Mouse (Mus musculus) megakaryocyte progenitor cell, adult 5-6 weeks (primary cell): ENCODE results near the gene Apoa1. TPM values are rescaled to one million over a fixed set of nuclear protein-coding genes. Genes with fewer than 3 reads are reported as not detected.

Experiments used
- ATAC-seq: replicated peaks from 2 replicates; pipeline ENCODE4 v1.8.0; 2016; ENCODE audit warnings: mild to moderate bottlenecking, moderate TSS enrichment, inconsistent platforms; ENCODE audit not compliant: poor library complexity
- total RNA-seq, 2 experiments: library from RNA; stranded (forward) in 1 of 2; stranded (reverse) in 1 of 2; fragments of 157-497, 149-512 nt in 1 of 2; fragments of 200-1000 nt in 1 of 2; gene quantifications; 2 replicates each; pipeline versions ENCODE4 v1.2.3 to v1.2.4; 2015 to 2017

Apoa1 gene
- total RNA-seq, 2 experiments from 2014 or later: not detected

GRCm38 (mm10) chr9:46256658-46257385 is 28.4 kb downstream of the Apoa1 start:
- ATAC-seq: peak; percentile 41; the same call in 1 of the 2 replicates

GRCm38 (mm10) chr9:46257546-46257945 is 29.2 kb downstream of the Apoa1 start:
- peak; percentile 95 for ATAC-seq

- ATAC-seq: no peak
These were observed 30.7 kb downstream of the Apoa1 start for GRCm38 (mm10) chr9:46259111-46259510.

- ATAC-seq: no peak
These were observed 32.8 kb downstream of the Apoa1 start for GRCm38 (mm10) chr9:46261131-46261530.

- ATAC-seq: no peak
These were observed 40.0 kb downstream of the Apoa1 start, which contains the start of gene Apoa5 for GRCm38 (mm10) chr9:46268343-46268873. Gene Apoa5 (plus strand): TSS chr9:46268633.

- no peak for ATAC-seq
These were observed 40.7 kb downstream of the Apoa1 start for GRCm38 (mm10) chr9:46269125-46269524.

- ATAC-seq: no peak
These were observed 42.4 kb downstream of the Apoa1 start for GRCm38 (mm10) chr9:46270782-46271181.

GRCm38 (mm10) chr9:46272070-46272469 is 43.7 kb downstream of the Apoa1 start:
- ATAC-seq: peak; percentile 40

- ATAC-seq: peak; percentile 97
These were observed 44.5 kb downstream of the Apoa1 start, which contains the start of gene Zpr1 for GRCm38 (mm10) chr9:46272677-46273454. Gene Zpr1 (plus strand): TSS chr9:46273064.

- no peak for ATAC-seq
These were observed 46.1 kb downstream of the Apoa1 start for GRCm38 (mm10) chr9:46274494-46274893.

Other genes starting within 250 kb of the Apoa1 start
- gene Pafah1b2, start 215.9 kb upstream of the Apoa1 start, total RNA-seq (2015): 50.8 and 60.9 TPM in 2 replicates
- gene Pafah1b2, start 215.9 kb upstream of the Apoa1 start, total RNA-seq (2017): 111 and 112 TPM in 2 replicates
- gene Sik3, start 215.8 kb upstream of the Apoa1 start, total RNA-seq (2015): 24.3 and 26.8 TPM in 2 replicates
- gene Sik3, start 215.8 kb upstream of the Apoa1 start, total RNA-seq (2017): 13.3 and 15.2 TPM in 2 replicates
- not detected in 2 replicates for gene Apoc3, start 7.1 kb downstream of the Apoa1 start, total RNA-seq (2015)
- not detected in 2 replicates for gene Apoc3, start 7.1 kb downstream of the Apoa1 start, total RNA-seq (2017)
- not detected in 2 replicates for gene Apoa4, start 12.1 kb downstream of the Apoa1 start, total RNA-seq (2015)
- gene Apoa4, start 12.1 kb downstream of the Apoa1 start, total RNA-seq (2017): not detected in 2 replicates
- not detected in 2 replicates for gene Apoa5, start 40.1 kb downstream of the Apoa1 start, total RNA-seq (2015)
- not detected in 2 replicates for gene Apoa5, start 40.1 kb downstream of the Apoa1 start, total RNA-seq (2017)
- gene Zpr1, start 44.5 kb downstream of the Apoa1 start, total RNA-seq (2015): 37.9 and 39.9 TPM in 2 replicates
- 35.1 and 39.7 TPM in 2 replicates for gene Zpr1, start 44.5 kb downstream of the Apoa1 start, total RNA-seq (2017)
- gene Bud13, start 54.4 kb downstream of the Apoa1 start, total RNA-seq (2015): 12.5 and 13.3 TPM in 2 replicates
- 17.6 and 23.4 TPM in 2 replicates for gene Bud13, start 54.4 kb downstream of the Apoa1 start, total RNA-seq (2017)
- gene 4931429L15Rik, start 91.4 kb downstream of the Apoa1 start, total RNA-seq (2015): not detected in 2 replicates
- not detected in 2 replicates for gene 4931429L15Rik, start 91.4 kb downstream of the Apoa1 start, total RNA-seq (2017)